Mouse (Mus musculus) induced T-regulatory cell, adult 2 months (primary cell): ENCODE data around the gene Rhbdl1.
A peak's percentile ranks its signal among the peaks of the same experiment; 100 is the strongest.

ENCODE experiments used
- DNase-seq: peaks from one replicate; pipeline ENCODE4 v3.0.0-alpha.2; 2012; ENCODE audit warnings: low read depth

Rhbdl1 gene

GRCm38 (mm10) chr17:25792615-25793014, 44.5 kb downstream of the Rhbdl1 start, which contains the start of gene Fam173a:
TSS of gene Fam173a (minus strand) at chr17:25792901.
- DNase-seq = peak; percentile 88

DNA sequence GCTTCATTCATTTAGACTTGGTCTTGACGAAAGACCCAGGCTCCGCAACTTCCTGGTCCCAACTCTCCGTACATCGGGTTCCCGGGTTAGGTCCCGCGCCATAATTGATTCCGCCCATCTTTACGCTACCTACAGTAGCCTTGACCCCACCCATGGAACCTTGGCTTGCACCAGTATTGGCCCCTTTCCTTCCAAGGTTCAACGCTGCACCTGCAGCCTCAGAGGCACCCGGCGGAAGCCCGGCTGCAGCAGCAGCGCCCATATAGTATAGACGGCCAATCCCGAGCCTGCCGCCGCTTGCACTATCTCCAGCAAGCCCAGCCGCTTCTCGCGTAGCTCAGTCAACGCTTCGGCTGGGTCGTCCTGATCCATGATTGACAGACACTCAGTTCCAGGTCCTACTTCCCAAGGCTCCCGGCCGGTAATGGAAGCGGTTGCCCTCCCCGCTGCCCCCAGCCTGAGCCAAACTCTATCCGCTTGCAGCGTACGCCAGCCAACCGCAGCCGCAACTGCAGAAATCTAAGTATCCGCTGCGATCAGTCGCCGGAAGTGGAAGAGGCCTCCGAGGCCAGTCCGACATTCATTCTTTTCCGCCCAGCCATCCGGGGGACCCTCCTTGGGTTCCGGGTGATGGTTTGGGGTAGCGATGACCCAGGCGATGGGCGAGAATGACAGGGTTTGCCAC, 45.1 kb downstream of the Rhbdl1 start:
- DNase-seq = peak; percentile 95

DNA sequence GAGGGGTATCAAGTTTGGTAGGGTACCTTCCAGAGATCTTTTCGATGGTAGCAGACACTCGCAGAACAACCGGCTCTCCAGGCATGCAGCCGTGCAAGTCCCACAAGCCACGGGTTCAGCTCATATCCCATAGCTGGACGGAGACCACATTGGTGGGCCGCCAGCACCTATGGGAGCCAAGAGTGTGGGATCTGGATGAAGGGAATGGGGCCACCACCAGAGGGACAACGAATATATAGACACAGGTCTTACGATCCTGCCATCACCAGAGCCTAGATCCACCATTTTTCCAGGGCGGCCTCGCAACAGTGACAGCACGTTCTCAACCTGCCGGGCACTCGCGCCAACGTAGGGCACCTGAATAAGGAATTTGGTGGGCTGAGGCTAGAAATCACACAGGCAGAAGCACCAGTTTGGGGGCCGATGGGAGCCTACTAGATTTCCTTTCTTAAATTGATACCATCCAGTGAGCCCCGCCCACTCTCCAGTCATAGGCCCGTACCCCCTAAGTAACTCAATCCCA, 45.7 kb downstream of the Rhbdl1 start:
- no peak for DNase-seq

DNA sequence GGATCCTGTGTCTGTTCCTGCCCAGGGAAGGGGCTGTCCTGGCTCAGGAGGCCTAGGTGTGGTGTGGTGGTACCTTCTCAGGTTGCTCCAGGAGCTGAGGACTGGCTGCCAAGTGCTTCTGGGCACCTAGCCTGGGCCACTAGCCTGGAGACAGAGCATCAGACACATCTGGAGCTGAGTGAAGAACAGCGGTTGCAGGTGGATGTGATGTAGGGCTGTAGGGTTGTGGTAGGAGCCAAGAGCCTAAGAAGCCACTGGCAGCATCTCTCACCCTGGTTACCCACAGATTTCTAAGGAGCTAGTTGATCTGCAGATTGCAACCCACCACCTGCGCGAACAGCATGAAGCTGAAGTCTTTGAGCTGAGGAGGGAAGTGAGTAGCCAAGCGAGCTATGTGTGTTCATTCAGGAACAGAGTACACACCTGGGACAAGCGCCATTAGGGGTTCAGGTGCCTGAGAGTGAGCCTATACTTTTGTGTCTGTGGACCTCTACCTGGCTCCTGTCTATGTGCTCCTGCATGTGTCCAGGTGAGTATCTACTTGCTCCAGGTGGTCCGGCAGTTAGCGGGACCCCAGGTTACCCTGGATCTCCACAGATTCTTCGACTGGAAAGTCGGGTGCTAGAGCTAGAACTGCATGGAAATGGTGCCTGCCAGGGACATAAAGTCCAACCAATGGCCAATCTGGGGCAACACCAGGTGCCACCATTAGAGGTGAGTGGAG, 50.2 kb downstream of the Rhbdl1 start:
- no peak for DNase-seq

GRCm38 (mm10) chr17:25786280-25786679, 50.8 kb downstream of the Rhbdl1 start, which contains the start of gene Ccdc78:
TSS of gene Ccdc78 (plus strand) at chr17:25786580.
- DNase-seq = no peak

DNA sequence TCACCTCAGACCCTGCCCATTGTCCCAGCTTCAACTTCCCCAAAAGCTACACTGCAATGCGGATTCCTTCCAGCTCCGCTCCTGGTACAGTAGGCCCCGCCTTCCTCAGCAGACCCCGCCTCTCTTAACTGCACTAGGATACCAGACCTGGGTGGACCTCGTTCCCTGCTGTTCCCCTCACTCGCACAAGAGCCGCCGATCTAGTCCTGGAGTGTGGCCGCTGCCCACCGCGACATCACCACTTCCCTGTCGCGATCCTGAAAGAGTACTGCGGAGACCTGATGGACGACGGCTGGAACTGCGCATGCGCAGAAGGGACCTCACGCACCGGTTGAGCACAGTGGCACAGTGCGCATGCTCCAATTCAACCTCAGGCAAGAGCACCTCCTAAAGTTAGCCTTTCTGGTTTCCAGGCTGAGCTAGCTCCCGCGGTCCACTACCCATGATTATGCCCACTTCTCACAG, 51.8 kb downstream of the Rhbdl1 start, which contains the start of gene Haghl:
Haghl (minus strand) TSS at position 393 of the 465 bp plus-strand sequence.
- peak; percentile 99 for DNase-seq
